Mouse (Mus musculus) liver, embryonic 18 days (tissue): Measurements from ENCODE around the gene Dnajc4. TPM values are rescaled to one million over a fixed set of nuclear protein-coding genes. Genes with fewer than 3 reads are reported as not detected.

Experiments
- polyA plus RNA-seq: library from polyadenylated mRNA; depleted of rRNA; stranded (reverse); fragments of >200 nt; gene quantifications from 2 replicates; pipeline ENCODE4 v1.2.3, GENCODE M21; 2012; rRNA removed

Gene Dnajc4
- 10.4 and 11.7 TPM in 2 replicates for polyA plus RNA-seq

DNA sequence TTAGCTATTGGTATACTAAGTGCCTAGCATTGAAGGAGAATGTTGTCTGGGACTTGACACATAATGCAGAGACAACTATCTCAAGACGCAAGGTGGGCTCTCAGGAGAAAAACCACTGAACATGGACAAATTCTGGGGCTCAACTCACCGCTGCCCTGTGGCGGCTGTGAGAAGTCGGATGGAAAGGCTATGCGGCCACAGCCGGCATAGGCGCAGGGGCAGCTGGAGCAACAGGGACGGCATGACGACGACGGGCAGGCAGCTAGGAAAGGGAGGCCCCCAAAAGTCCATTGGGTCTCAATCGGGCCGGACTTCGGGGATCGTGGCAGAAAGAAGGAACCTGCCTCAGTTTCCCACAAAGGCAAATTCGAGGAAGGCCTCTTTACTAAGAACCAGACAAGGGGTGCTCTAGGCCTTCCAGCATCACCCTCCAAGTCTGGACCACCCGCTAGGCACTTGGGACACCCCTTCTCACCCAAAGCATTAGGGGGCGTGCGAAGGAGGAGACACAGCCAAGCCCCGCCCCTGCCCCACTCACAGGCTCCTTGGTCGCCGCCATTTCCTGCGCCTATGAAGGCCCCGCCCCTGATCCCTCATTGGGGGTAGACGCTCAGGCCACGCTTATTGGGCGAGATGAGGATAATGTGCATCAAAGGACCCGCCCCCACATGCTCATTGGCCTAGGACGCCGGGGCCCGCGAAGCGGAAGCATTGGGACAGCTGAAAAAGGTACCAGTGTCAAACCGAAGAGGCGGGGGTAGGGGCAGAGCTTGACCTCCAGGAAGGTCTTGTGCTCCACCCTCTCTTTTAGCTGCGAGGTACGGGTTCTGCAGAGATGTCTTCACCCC lies at the start of gene Dnajc4:
TSS of gene Dnajc4 (minus strand) at position 562 of the 848 bp plus-strand sequence.

DNA sequence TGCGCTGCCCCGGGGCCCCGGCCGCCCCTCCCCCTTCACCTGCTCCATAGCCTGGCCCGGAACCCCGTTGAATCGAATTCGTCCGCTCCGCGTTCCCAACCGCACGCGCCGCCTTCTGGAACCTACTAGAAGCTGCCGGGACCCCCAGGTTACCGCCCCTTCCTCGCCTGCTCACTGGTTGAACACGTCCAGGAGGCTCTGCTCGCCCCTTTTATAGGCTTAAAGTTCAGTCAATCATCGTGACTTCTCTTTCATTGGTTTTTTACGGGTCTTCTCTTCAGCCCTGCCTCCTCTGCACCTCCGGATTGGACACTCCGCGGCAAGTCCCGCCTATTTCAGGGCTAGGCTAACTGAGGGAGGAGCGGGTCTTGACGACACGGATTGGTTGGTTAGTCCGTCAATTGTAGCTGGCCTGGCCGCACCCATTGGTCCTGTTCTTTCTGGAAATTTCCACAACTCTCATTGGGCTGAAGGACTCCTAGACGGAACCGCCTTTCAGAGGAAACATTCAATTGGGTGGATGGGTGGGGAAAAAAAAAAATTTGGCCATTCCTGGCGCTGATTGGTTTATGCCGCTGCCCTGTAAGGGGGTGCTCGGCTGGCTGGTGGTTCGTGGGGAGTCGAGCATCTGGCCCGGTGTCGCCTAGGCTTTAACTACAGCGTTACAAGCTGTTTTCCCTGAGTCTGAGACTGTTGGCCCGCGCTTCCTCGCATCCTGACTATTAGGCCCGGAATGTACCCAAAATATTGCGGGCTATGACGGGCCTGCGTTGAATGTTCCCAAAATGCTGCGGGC lies 47.7 kb upstream of the Dnajc4 start, which contains the start of gene Stip1:
TSS of gene Stip1 (minus strand) at position 127 of the 796 bp plus-strand sequence.

DNA sequence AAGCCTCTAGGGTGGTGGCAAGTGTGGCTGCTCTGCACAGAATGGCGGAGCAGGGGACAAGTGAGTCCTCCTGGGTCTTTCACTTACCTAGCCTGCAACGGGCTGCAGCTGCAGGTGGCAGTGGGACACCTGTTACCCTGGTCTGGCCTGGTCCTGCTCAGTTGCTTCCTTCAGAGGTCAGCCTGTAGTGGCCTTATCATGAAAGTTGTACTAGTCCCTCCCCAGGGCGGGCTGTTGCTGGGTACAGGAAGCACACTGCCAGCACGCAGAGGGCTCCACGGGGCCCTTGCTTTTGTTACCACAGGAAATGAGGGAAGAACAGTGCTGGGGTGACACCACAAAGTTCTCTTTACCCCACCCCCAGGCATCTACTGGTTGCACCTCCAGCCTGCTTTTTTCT lies 26.8 kb upstream of the Dnajc4 start, which contains the start of gene Fermt3:
TSS of gene Fermt3 (minus strand) at position 279 of the 400 bp plus-strand sequence.

DNA sequence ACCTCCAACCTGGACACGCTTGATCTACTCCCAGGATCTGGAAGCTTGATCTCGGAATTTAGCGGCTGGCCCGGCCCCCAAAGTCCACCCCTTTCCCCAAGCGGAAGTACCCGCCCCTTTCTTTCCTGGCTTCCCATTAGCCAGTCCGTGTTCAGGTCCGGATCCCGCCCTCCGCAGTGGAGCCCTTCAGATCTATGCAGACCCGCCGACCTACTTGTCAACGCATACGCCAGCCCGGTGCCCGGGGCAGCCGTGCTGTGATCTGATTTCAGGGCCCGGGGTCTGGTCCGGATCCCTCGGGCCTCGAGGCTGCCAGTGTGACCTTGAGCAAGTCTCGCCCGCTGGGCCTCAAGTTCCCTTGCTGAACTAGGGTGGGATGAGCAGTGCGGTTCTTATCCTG lies 3.6 kb upstream of the Dnajc4 start, which contains the start of the genes Nudt22 and Trpt1:
TSS of gene Nudt22 (minus strand) at position 112 of the 400 bp plus-strand sequence.
TSS of gene Trpt1 (plus strand) at position 126 of the 400 bp plus-strand sequence.

DNA sequence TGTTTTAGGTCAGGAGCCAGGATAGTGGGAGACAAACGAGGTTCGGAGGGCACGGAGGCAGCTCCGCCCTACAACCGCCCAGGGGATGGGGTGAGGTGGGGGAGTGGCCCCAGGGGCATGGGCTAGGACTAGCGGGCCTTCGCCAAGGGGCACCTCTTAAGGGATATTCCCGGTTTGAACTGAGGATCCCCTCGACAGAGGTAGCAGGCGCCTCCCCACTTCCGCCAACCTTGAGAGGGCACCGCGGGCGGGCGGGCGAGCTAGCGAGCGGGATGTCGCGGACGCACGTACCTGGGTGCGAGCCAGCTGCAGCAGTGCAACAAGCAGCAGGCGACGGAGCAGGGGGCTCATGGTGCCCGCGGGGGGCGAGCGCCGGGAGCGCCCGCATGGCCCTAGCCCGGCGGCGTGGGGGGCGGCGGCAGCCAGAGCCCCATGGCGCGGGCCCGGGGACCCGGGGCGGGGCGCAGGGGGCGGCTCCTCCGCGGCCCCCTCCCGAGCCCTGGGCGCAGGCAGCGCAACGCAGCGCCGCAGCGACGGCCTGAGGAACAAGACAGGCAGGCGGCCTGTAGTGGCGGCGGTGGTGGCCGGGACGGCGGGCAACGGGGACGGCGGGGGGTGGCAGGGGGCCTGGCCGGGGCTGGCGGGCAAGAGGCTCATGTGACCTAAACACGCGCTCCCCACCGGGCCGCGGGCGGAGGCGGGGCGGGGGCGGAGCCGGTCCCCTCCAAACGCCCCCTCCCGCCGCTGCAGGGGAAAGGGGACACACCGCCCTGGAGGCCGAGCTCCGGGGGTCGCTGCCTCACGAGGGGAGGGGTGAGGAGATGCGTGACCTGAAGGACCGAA lies 5.1 kb downstream of the Dnajc4 start, which contains the start of gene Vegfb:
TSS of gene Vegfb (minus strand) at position 591 of the 843 bp plus-strand sequence.

DNA sequence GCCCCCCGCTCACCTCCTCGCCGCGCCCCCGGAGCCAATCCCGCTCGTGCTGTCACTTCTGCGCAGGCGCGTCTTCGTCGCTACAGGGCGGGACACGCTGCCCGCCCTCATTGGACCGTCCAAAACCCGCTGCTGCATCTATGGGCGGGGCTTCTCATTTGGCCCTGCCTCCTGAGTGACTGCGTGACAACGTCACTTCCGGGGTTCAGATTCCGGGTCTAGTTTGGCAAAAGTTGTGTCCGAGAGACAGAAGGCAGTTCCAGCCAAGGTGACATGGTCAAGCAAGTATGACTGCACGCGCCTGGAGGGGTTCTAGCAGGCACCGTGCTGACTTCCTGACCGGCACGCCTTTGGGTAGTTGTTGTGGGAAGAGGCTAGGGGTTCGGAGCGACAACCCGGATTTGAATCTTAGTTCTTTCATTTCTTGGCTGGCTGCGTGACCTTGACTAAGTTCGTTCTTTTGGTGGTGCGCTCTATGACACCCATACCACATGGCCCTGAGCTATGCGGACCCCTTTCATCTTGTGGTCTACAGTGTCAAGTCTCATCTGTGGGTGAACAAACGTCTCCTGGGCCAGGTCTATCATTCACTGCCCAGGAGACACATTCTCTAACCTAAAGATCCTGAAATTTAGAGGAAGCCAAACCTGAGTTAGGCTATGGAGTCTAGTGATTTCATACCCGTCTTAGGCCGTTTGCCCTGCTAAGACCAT lies 11.8 kb downstream of the Dnajc4 start, which contains the start of gene Fkbp2:
TSS of gene Fkbp2 (minus strand) at position 121 of the 713 bp plus-strand sequence.

DNA sequence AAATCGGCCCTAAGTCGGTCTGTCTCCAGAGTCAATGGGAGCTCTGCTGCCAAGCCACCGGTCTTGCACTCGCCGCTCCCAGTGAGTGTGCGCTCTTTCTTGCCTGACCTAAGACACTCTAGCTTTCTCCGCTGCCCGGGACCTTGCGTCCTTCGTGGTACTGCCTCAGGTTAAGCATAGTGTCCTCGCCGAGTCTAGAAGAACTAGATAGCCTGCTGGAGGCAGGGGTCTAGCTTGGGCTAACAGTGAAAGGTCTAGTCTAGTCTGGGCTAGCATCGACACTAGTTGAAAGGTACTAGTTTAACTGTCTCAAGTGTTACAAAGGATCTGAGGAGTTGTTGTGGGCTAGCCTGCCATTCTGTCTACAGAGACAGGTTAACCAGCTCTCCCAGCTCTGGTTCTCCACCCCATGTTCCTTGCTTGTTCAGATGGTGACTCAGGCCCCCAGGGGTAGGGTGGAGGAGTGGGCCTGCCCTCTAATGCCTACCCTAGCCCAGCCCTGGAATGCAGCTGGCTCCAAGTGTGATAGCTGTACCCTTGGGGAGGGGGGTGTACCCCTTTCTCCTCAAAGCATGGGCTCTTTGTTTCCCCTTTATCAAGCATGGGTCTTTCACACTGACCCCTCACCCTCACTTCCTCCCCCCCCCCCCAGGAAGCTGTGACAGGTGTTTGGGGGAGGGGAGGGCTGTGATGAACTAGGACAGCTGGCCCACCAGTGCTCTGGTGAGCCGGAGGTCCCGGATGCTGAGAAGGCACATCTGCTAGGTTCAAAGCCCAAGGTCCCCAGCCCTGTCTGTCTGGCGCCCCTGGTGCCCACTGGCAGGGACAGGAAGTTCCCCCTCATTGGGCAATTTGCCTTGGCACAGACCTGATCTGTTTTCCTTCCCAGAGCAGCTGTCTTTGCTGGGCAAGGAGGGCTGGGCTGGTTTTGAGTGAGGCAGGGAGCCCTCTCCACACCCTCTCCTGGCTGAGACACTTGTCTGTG lies 16.5 kb downstream of the Dnajc4 start, which contains the start of gene Plcb3:
TSS of gene Plcb3 (minus strand) at position 934 of the 985 bp plus-strand sequence.

DNA sequence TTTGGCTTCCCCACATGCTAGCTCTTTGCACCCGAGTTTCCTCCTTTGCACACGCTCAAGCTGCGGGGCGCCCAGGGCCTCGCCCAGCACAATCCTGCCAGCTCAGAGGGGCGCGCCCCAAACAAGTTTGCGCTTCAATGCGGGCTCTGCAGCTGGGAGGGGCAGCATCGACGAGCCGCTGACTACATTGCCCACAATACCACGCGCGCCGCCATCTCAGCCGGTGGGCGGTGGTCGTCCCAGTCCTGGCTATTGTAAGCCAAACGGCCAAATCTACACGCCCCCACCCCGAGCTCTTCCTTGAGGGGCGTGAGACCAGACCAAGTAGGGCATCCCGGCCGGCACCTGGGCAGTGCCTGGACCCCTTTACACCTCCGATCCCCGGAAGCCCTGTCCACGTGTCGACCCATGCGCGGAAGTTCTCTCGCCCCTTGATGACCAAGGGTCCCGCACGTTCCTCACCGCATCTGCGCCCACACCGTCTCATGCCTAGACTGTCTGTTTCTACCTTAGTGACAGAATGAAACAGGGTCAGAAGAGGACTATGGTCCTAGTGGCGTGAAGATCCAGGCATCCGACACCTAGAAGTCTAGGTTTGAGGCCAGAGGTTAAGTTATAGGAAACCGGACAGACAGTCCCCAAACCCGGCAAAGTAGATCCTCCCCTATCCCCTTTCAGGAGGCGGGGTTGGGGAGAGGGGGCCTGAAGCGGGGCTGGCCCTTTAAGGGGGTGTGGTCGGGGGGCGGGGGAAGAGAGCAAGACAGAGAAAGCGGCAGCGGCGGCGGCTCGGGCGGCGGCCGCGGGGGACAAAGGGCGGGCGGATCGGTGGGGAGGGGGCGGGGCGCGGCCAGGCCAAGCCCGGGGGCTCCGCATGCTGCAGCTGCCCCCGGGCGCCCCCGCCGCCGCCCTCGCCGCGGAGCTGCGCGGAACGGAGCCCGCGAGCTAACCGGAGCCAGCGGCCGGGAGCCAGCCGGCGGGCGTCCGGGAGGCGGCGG lies 17.9 kb downstream of the Dnajc4 start, which contains the start of gene Ppp1r14b:
TSS of gene Ppp1r14b (plus strand) at position 758 of the 995 bp plus-strand sequence.

DNA sequence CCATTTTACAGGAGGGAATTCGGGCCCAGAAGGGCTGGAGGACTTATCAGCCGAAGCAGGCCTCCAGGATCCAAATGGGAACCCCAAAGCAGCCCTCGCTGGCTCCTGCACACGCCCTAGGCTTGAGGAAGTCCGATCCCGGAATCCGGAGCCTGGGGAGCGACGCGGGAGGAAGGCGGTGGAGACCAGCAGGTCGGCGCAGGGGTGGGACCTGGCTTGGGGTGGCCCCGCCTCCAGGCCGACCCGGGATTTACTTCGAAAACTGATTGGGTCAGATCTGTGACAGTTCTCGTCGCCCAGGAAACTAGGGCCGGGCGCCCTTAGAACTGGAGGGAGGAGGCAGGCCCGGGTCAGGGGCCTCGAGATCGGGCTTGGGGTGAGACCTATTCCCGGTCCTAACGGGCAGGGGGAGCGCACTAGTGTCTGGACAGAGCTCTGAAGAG lies 50.1 kb downstream of the Dnajc4 start, which contains the start of gene Gpr137:
TSS of gene Gpr137 (minus strand) at position 232 of the 443 bp plus-strand sequence.

DNA sequence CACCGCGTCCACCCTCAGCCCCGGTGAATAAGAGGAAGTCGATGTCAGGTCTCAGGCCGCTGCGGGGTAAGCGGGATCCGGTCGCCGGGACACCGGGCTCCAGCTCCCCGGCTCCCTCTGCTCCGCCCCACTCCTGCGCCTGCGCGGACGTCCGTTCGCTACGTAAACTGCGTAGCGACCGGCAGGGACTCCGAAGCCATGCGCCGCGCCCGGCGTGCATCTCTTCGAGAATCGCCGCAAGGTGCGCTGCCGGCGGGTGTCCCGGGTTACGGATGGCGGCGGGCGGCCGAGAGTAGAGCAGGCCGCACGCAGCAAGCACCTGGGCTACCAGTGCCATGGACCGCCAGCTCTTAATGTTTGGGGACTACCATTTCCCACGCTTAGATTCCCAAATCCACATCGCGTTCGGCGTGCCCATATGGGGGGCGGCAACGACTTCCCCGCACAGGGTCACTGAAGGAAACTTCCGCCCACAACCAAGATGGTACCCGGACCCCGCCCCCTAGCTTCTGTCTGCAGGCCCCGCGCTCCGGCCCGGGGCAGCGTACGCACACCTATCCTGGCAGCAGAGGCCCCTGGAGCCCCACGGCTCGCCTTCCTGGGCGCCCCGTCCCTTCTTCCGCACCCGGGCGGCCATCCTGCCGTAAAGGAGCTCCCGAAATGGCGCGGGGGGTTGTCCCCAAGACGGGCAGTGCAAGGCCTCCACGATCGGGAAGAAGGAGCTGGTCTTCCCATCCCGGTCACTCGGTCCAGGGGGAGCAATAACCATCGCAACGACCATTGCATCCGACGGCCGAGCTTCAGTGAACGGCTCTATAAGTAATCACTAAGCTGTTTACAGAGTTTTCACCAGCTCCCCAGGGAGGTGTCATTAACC lies 50.8 kb downstream of the Dnajc4 start, which contains the start of gene Bad:
TSS of gene Bad (plus strand) at position 490 of the 877 bp plus-strand sequence.

Other genes with a start within 250 kb of the Dnajc4 start
- 3.1 and 3.5 TPM in 2 replicates for gene Rps6ka4, start 151.9 kb downstream of the Dnajc4 start, polyA plus RNA-seq
- gene Ccdc88b, start 134.4 kb downstream of the Dnajc4 start, polyA plus RNA-seq = 6.4 and 6.7 TPM in 2 replicates
- gene Trmt112, start 82.9 kb downstream of the Dnajc4 start, polyA plus RNA-seq = 55.7 and 59.3 TPM in 2 replicates
- 267 and 283 TPM in 2 replicates for gene Prdx5, start 82.5 kb downstream of the Dnajc4 start, polyA plus RNA-seq
- gene Esrra, start 70.8 kb downstream of the Dnajc4 start, polyA plus RNA-seq = 10.1 and 12.5 TPM in 2 replicates
- gene Catsperz, start 67.2 kb downstream of the Dnajc4 start, polyA plus RNA-seq = 0.08 and 0.10 TPM in 2 replicates
- gene Kcnk4, start 58.1 kb downstream of the Dnajc4 start, polyA plus RNA-seq = 0.03 TPM in 1 of 2 replicates, not detected in the other
- 22.7 and 23.0 TPM in 2 replicates for gene Bad, start 50.7 kb downstream of the Dnajc4 start, polyA plus RNA-seq
- gene Gpr137, start 50.1 kb downstream of the Dnajc4 start, polyA plus RNA-seq = 11.6 and 11.9 TPM in 2 replicates
- 40.3 and 42.2 TPM in 2 replicates for gene Ppp1r14b, start 17.6 kb downstream of the Dnajc4 start, polyA plus RNA-seq
- gene Plcb3, start 16.1 kb downstream of the Dnajc4 start, polyA plus RNA-seq = 9.5 and 12.1 TPM in 2 replicates
- 61.8 and 67.5 TPM in 2 replicates for gene Fkbp2, start 12.1 kb downstream of the Dnajc4 start, polyA plus RNA-seq
- gene Vegfb, start 4.9 kb downstream of the Dnajc4 start, polyA plus RNA-seq = 8.7 and 9.8 TPM in 2 replicates
- 9.5 TPM in 2 replicates for gene Nudt22, start 3.5 kb upstream of the Dnajc4 start, polyA plus RNA-seq
- 3.1 and 3.2 TPM in 2 replicates for gene Trpt1, start 3.6 kb upstream of the Dnajc4 start, polyA plus RNA-seq
- gene Fermt3, start 26.9 kb upstream of the Dnajc4 start, polyA plus RNA-seq = 47.6 and 60.3 TPM in 2 replicates
- 57.8 and 59.8 TPM in 2 replicates for gene Stip1, start 47.4 kb upstream of the Dnajc4 start, polyA plus RNA-seq
- 10.4 and 11.4 TPM in 2 replicates for gene Macrod1, start 64.2 kb upstream of the Dnajc4 start, polyA plus RNA-seq
- 0.02 and 0.04 TPM in 2 replicates for gene Flrt1, start 113.2 kb upstream of the Dnajc4 start, polyA plus RNA-seq
- 35.7 and 36.7 TPM in 2 replicates for gene Otub1, start 213.7 kb upstream of the Dnajc4 start, polyA plus RNA-seq
- gene Cox8a, start 225.0 kb upstream of the Dnajc4 start, polyA plus RNA-seq = 378 and 389 TPM in 2 replicates
- 12.3 and 13.1 TPM in 2 replicates for gene Naa40, start 248.6 kb upstream of the Dnajc4 start, polyA plus RNA-seq